ENCODE assay signal across 8 mouse cellular contexts in genomic region chr9:37656439-37656881, GRCm38 (mm10). TPM values are rescaled to one million over a fixed set of nuclear protein-coding genes. Genes with fewer than 3 reads are reported as not detected.
DNase-seq lines count a peak whose midpoint lies in the region; ATAC-seq and TF ChIP-seq lines count a peak whose summit lies in the region.

No protein-coding gene starts in this region.

- no peak for TF ChIP-seq CTCF in layer of hippocampus, adult 2 months (conservative IDR thresholded peaks at IDR 0.05)

- no peaks in the 10 kb centered on the region for H3K27me3 ChIP-seq in heart, embryonic 15.5 days
- H3K27me3 ChIP-seq in limb, embryonic 11.5 days (ENCODE audit: control insufficient read depth, insufficient read depth, low read length), result no peaks in the 10 kb centered on the region
- no peaks in the 10 kb centered on the region for H3K27me3 ChIP-seq in midbrain, embryonic 12.5 days

- H3K36me3 ChIP-seq in heart, embryonic 15.5 days, result peaks cover 27% of the 10 kb centered on the region
- peaks cover 6% of the 10 kb centered on the region; the same call in 1 of the 2 replicates for H3K36me3 ChIP-seq in limb, embryonic 11.5 days (ENCODE audit: control insufficient read depth, insufficient read depth, low read length)
- H3K36me3 ChIP-seq in midbrain, embryonic 12.5 days, result peaks cover 27% of the 10 kb centered on the region

- ATAC-seq in heart, embryonic 15.5 days (replicated peaks; ENCODE audit: insufficient number of reproducible peaks, insufficient read depth, low FRiP score, low read depth), result peak; percentile 18; the same call in 1 of the 2 replicates
- peak; percentile 41 for ATAC-seq in limb, embryonic 11.5 days (ENCODE audit: insufficient number of reproducible peaks, low FRiP score, low TSS enrichment, low read depth)
- 0 out of 2 replicates have a peak, but pooled peaks have one; percentile 48 for ATAC-seq in midbrain, embryonic 12.5 days (ENCODE audit: low FRiP score, low read depth)

- H3K4me2 ChIP-seq in heart, embryonic 15.5 days, result peak overlapping the region; percentile 87
- peak overlapping the region; percentile 42 for H3K4me2 ChIP-seq in limb, embryonic 11.5 days (ENCODE audit: low read depth, severe bottlenecking)
- peak overlapping the region; percentile 78 for H3K4me2 ChIP-seq in midbrain, embryonic 12.5 days (replicated peaks)

- H3K9me3 ChIP-seq in heart, embryonic 15.5 days (replicated peaks), result no peaks in the 10 kb centered on the region
- H3K9me3 ChIP-seq in limb, embryonic 11.5 days (ENCODE audit: control insufficient read depth, low read length), result no peaks in the 10 kb centered on the region
- no peaks in the 10 kb centered on the region for H3K9me3 ChIP-seq in midbrain, embryonic 12.5 days

- peak overlapping the region; percentile 81 for H3K9ac ChIP-seq in heart, embryonic 15.5 days
- H3K9ac ChIP-seq in limb, embryonic 11.5 days (ENCODE audit: low read length), result peak overlapping the region; percentile 75
- peak overlapping the region; percentile 75 for H3K9ac ChIP-seq in midbrain, embryonic 12.5 days (replicated peaks)

- under 1% methylated on average over 10 of the region's 10 CpGs for WGBS in heart, embryonic 15.5 days
- under 1% methylated on average over 10 of the region's 10 CpGs for WGBS in limb, embryonic 11.5 days
- 5% methylated on average over 10 of the region's 10 CpGs for WGBS in midbrain, embryonic 12.5 days

- H3K27ac ChIP-seq in layer of hippocampus, adult 2 months, result peak overlapping the region; percentile 81
- H3K27ac ChIP-seq in heart, embryonic 15.5 days, result peak overlapping the region; percentile 92
- no peak overlapping the region for H3K27ac ChIP-seq in limb, embryonic 11.5 days (replicated peaks; ENCODE audit: low read depth, low read length)
- H3K27ac ChIP-seq in midbrain, embryonic 12.5 days (replicated peaks), result no peak overlapping the region

- H3K4me3 ChIP-seq in layer of hippocampus, adult 2 months, result peak overlapping the region; percentile 82
- H3K4me3 ChIP-seq in heart, embryonic 15.5 days, result peak overlapping the region; percentile 90
- H3K4me3 ChIP-seq in limb, embryonic 11.5 days (ENCODE audit: low read depth, low read length), result peak overlapping the region; percentile 71
- H3K4me3 ChIP-seq in midbrain, embryonic 12.5 days, result peak overlapping the region; percentile 80

- DNase-seq in layer of hippocampus, adult 2 months (ENCODE audit: low spot score in 2 of 2), result no peak
- no peak for DNase-seq in layer of hippocampus, postnatal 10 days (ENCODE audit: low spot score in 2 of 2)
- DNase-seq in c-Kit-positive CD71-positive TER-119-positive erythroid progenitor cells, embryonic 14.5 days (ENCODE audit: low spot score), result peak; percentile 40
- DNase-seq in limb, embryonic 11.5 days (ENCODE audit: low spot score), result no peak
- DNase-seq in thymus, postnatal 36 days, result peak; percentile 18 to 30
- no peak for DNase-seq in frontal cortex, postnatal 10 days (ENCODE audit: low spot score in 2 of 2)

- peaks cover 13% of the 10 kb centered on the region for H3K4me1 ChIP-seq in heart, embryonic 15.5 days (replicated peaks)
- no peaks in the 10 kb centered on the region for H3K4me1 ChIP-seq in limb, embryonic 11.5 days (ENCODE audit: control insufficient read depth, insufficient read depth, low read length)
- H3K4me1 ChIP-seq in midbrain, embryonic 12.5 days, result peaks cover 14% of the 10 kb centered on the region

RNA-seq across cellular contexts. Expression of gene Tbrg1, which starts 0.7 kb away (rescaled TPM):
- total RNA-seq in layer of hippocampus, adult 2 months (2021), result 10 to 100 TPM; 46.9 to 47.0 TPM
- 10 to 100 TPM; 53.4 to 55.6 TPM for total RNA-seq in layer of hippocampus, postnatal 10 days (2021)
- polyA plus RNA-seq in heart, embryonic 15.5 days (2015; fragmentation: Nextera tagmentation; extraction: Ambion mirVana), result 94.8 and 102 TPM in 2 replicates
- polyA plus RNA-seq in limb, embryonic 11.5 days (2014; fragmentation: Nextera tagmentation; extraction: Ambion mirVana), result 135 and 136 TPM in 2 replicates
- polyA plus RNA-seq in midbrain, embryonic 12.5 days (2016; fragmentation: Nextera tagmentation; extraction: Ambion mirVana), result 106 and 123 TPM in 2 replicates

RNA-seq across cellular contexts. Expression of gene Panx3, which starts 12.6 kb away (rescaled TPM):
- not detected for total RNA-seq in layer of hippocampus, adult 2 months (2021)
- total RNA-seq in layer of hippocampus, postnatal 10 days (2021), result not detected
- polyA plus RNA-seq in heart, embryonic 15.5 days (2015; fragmentation: Nextera tagmentation; extraction: Ambion mirVana), result 0.05 and 0.08 TPM in 2 replicates
- not detected in 2 replicates for polyA plus RNA-seq in limb, embryonic 11.5 days (2014; fragmentation: Nextera tagmentation; extraction: Ambion mirVana)
- polyA plus RNA-seq in midbrain, embryonic 12.5 days (2016; fragmentation: Nextera tagmentation; extraction: Ambion mirVana), result 0.24 and 0.71 TPM in 2 replicates

RNA-seq across cellular contexts. Expression of gene Spa17, which starts 42.9 kb away (rescaled TPM):
- total RNA-seq in layer of hippocampus, adult 2 months (2021), result 1 to 10 TPM; 1.5 to 1.9 TPM
- total RNA-seq in layer of hippocampus, postnatal 10 days (2021), result 1 to 10 TPM; 2.2 TPM
- polyA plus RNA-seq in heart, embryonic 15.5 days (2015; fragmentation: Nextera tagmentation; extraction: Ambion mirVana), result 5.7 and 9.3 TPM in 2 replicates
- polyA plus RNA-seq in limb, embryonic 11.5 days (2014; fragmentation: Nextera tagmentation; extraction: Ambion mirVana), result 5.4 and 7.2 TPM in 2 replicates
- 13.2 and 15.9 TPM in 2 replicates for polyA plus RNA-seq in midbrain, embryonic 12.5 days (2016; fragmentation: Nextera tagmentation; extraction: Ambion mirVana)

RNA-seq across cellular contexts. Expression of gene Olfr160, which starts 59.6 kb away (rescaled TPM):
- total RNA-seq in layer of hippocampus, adult 2 months (2021), result not detected
- total RNA-seq in layer of hippocampus, postnatal 10 days (2021), result not detected
- polyA plus RNA-seq in heart, embryonic 15.5 days (2015; fragmentation: Nextera tagmentation; extraction: Ambion mirVana), result not detected in 2 replicates
- not detected in 2 replicates for polyA plus RNA-seq in limb, embryonic 11.5 days (2014; fragmentation: Nextera tagmentation; extraction: Ambion mirVana)
- not detected in 2 replicates for polyA plus RNA-seq in midbrain, embryonic 12.5 days (2016; fragmentation: Nextera tagmentation; extraction: Ambion mirVana)

Comparison
In these comparisons a context has a peak if more than half of its experiments do, and no peak if none do; other contexts are left out.
1. DNase-seq: peak in c-Kit-positive CD71-positive TER-119-positive erythroid progenitor cells, embryonic 14.5 days (single experiment) and thymus, postnatal 36 days (2 of 2); none in layer of hippocampus, adult 2 months (0 of 2), layer of hippocampus, postnatal 10 days (0 of 2), limb, embryonic 11.5 days (single experiment) and frontal cortex, postnatal 10 days (0 of 2).
2. H3K27ac ChIP-seq: peak in layer of hippocampus, adult 2 months (single experiment) and heart, embryonic 15.5 days (single experiment); none in limb, embryonic 11.5 days (single experiment) and midbrain, embryonic 12.5 days (single experiment).
3. Peak in every context shown above with its lines, with median percentiles within 50 percentile points of each other: H3K4me3 ChIP-seq, ATAC-seq, H3K4me2 ChIP-seq and H3K9ac ChIP-seq.